ENCODE assay signal across 22 mouse cellular contexts in genomic region chr13:20686914-20687313, GRCm38 (mm10).
DNase-seq lines count a peak whose midpoint lies in the region; ATAC-seq and TF ChIP-seq lines count a peak whose summit lies in the region.
"Had no signal": no experiment of that assay in that cellular context is flagged by ENCODE, and none has a peak within 500 bp of the region (broad histone marks: within the 10 kb centered on the region; RNA-seq: fewer than 3 reads in every experiment).

No protein-coding gene starts in this region.

- no peak for TF ChIP-seq CTCF in kidney, postnatal 0 days (IDR thresholded peaks at IDR 0.05; ENCODE audit: low read depth)
- no peak for TF ChIP-seq CTCF in kidney, adult 2 months (conservative IDR thresholded peaks at IDR 0.05; ENCODE audit: insufficient read depth, insufficient read length, low read depth, low read length)
- no peak for TF ChIP-seq CTCF in brain, embryonic 14.5 days (IDR thresholded peaks at IDR 0.05; ENCODE audit: borderline replicate concordance, extremely low read depth, insufficient read depth, insufficient read length)

- H3K4me1 ChIP-seq in hindbrain, embryonic 14.5 days (replicated peaks; ENCODE audit: control insufficient read depth, insufficient read depth, low read length), result no peaks in the 10 kb centered on the region
- H3K4me1 ChIP-seq in hindbrain, embryonic 12.5 days, result no peaks in the 10 kb centered on the region
- no peaks in the 10 kb centered on the region for H3K4me1 ChIP-seq in kidney, postnatal 0 days (replicated peaks; ENCODE audit: insufficient read depth, low read length)
- no peaks in the 10 kb centered on the region for H3K4me1 ChIP-seq in kidney, adult 2 months (ENCODE audit: control insufficient read depth, insufficient read depth, low read length)
- H3K4me1 ChIP-seq in neural tube, embryonic 15.5 days, result 0 out of 2 replicates have a peak, but pooled peaks cover 4% of the 10 kb centered on the region
- H3K4me1 ChIP-seq: embryonic facial prominence, embryonic 12.5 days had no signal

- WGBS in hindbrain, embryonic 14.5 days, result 69% methylated on average over 9 of the region's 9 CpGs
- 79% methylated on average over 9 of the region's 9 CpGs for WGBS in hindbrain, embryonic 12.5 days
- WGBS in kidney, postnatal 0 days, result 55% methylated on average over 9 of the region's 9 CpGs
- 67% methylated on average over 9 of the region's 9 CpGs for WGBS in kidney, adult 2 months
- 60% methylated on average over 9 of the region's 9 CpGs for WGBS in neural tube, embryonic 15.5 days

- ATAC-seq in hindbrain, embryonic 14.5 days (ENCODE audit: low FRiP score), result no peak
- ATAC-seq in hindbrain, embryonic 12.5 days (ENCODE audit: low FRiP score), result no peak
- no peak for ATAC-seq in kidney, postnatal 0 days (replicated peaks; ENCODE audit: low FRiP score, low read depth)
- peak; percentile 69; the same call in 1 of the 2 replicates for ATAC-seq in neural tube, embryonic 15.5 days (ENCODE audit: low FRiP score)
- ATAC-seq: forebrain, embryonic 14.5 days had no signal

- H3K36me3 ChIP-seq in hindbrain, embryonic 14.5 days (replicated peaks; ENCODE audit: control insufficient read depth, insufficient read depth), result no peaks in the 10 kb centered on the region
- no peaks in the 10 kb centered on the region for H3K36me3 ChIP-seq in hindbrain, embryonic 12.5 days
- no peaks in the 10 kb centered on the region for H3K36me3 ChIP-seq in kidney, postnatal 0 days (ENCODE audit: insufficient read depth, low read length)
- no peaks in the 10 kb centered on the region for H3K36me3 ChIP-seq in kidney, adult 2 months (ENCODE audit: control insufficient read depth, insufficient read depth, low read length)
- no peaks in the 10 kb centered on the region for H3K36me3 ChIP-seq in neural tube, embryonic 15.5 days
- H3K36me3 ChIP-seq: embryonic facial prominence, embryonic 12.5 days had no signal

- H3K4me2 ChIP-seq in hindbrain, embryonic 14.5 days (replicated peaks), result peak overlapping the region; percentile 25
- no peak overlapping the region for H3K4me2 ChIP-seq in hindbrain, embryonic 12.5 days (replicated peaks)
- no peak overlapping the region for H3K4me2 ChIP-seq in kidney, postnatal 0 days (ENCODE audit: low read length)
- H3K4me2 ChIP-seq in neural tube, embryonic 15.5 days, result peak overlapping the region; percentile 30
- H3K4me2 ChIP-seq: embryonic facial prominence, embryonic 12.5 days had no signal

- H3K27me3 ChIP-seq in hindbrain, embryonic 14.5 days (ENCODE audit: control insufficient read depth, insufficient read depth, low read length), result no peaks in the 10 kb centered on the region
- no peaks in the 10 kb centered on the region for H3K27me3 ChIP-seq in hindbrain, embryonic 12.5 days
- H3K27me3 ChIP-seq in kidney, postnatal 0 days (ENCODE audit: insufficient read depth, low read length), result no peaks in the 10 kb centered on the region
- no peaks in the 10 kb centered on the region for H3K27me3 ChIP-seq in kidney, adult 2 months (replicated peaks; ENCODE audit: control insufficient read depth, insufficient read depth, low read length)
- no peaks in the 10 kb centered on the region for H3K27me3 ChIP-seq in neural tube, embryonic 15.5 days (replicated peaks)
- H3K27me3 ChIP-seq: embryonic facial prominence, embryonic 12.5 days had no signal

- no peak overlapping the region for H3K9ac ChIP-seq in hindbrain, embryonic 14.5 days
- no peak overlapping the region for H3K9ac ChIP-seq in hindbrain, embryonic 12.5 days
- no peak overlapping the region for H3K9ac ChIP-seq in kidney, postnatal 0 days (ENCODE audit: low read depth, low read length)
- H3K9ac ChIP-seq in neural tube, embryonic 15.5 days (replicated peaks), result no peak overlapping the region
- H3K9ac ChIP-seq: embryonic facial prominence, embryonic 12.5 days; liver, embryonic 14.5 days had no signal

- no peak overlapping the region for H3K4me3 ChIP-seq in hindbrain, embryonic 14.5 days (replicated peaks; ENCODE audit: low read length)
- no peak overlapping the region for H3K4me3 ChIP-seq in hindbrain, embryonic 12.5 days
- H3K4me3 ChIP-seq in kidney, postnatal 0 days (replicated peaks; ENCODE audit: low read depth, low read length), result no peak overlapping the region
- H3K4me3 ChIP-seq in kidney, adult 2 months (ENCODE audit: insufficient read depth, low read depth, low read length), result no peak overlapping the region
- no peak overlapping the region for H3K4me3 ChIP-seq in neural tube, embryonic 15.5 days (replicated peaks)
- H3K4me3 ChIP-seq: embryonic facial prominence, embryonic 12.5 days had no signal

- H3K9me3 ChIP-seq in hindbrain, embryonic 14.5 days (ENCODE audit: control insufficient read depth, low read length), result no peaks in the 10 kb centered on the region
- no peaks in the 10 kb centered on the region for H3K9me3 ChIP-seq in hindbrain, embryonic 12.5 days (replicated peaks)
- no peaks in the 10 kb centered on the region for H3K9me3 ChIP-seq in kidney, postnatal 0 days (replicated peaks; ENCODE audit: low read length)
- no peaks in the 10 kb centered on the region for H3K9me3 ChIP-seq in neural tube, embryonic 15.5 days (replicated peaks)
- H3K9me3 ChIP-seq: embryonic facial prominence, embryonic 12.5 days had no signal

- H3K27ac ChIP-seq in hindbrain, embryonic 14.5 days, result peak overlapping the region; percentile 43; the same call in 1 of the 2 replicates
- no peak overlapping the region for H3K27ac ChIP-seq in hindbrain, embryonic 12.5 days
- no peak overlapping the region for H3K27ac ChIP-seq in kidney, postnatal 0 days
- H3K27ac ChIP-seq in kidney, adult 2 months (ENCODE audit: insufficient read depth, low read depth, low read length), result no peak overlapping the region
- peak overlapping the region; percentile 37; the same call in 1 of the 2 replicates for H3K27ac ChIP-seq in neural tube, embryonic 15.5 days (replicated peaks)
- H3K27ac ChIP-seq: embryonic facial prominence, embryonic 12.5 days; liver, embryonic 14.5 days; macrophage had no signal

- no peak for TF ChIP-seq POLR2A in kidney, adult 2 months (IDR thresholded peaks at IDR 0.05; ENCODE audit: low read depth, low read length)
- no peak for TF ChIP-seq POLR2A in brain, embryonic 14.5 days (IDR thresholded peaks at IDR 0.05; ENCODE audit: borderline replicate concordance, extremely low read depth, insufficient read depth, insufficient read length, poor library complexity, severe bottlenecking)

- DNase-seq in hindbrain, embryonic 14.5 days (ENCODE audit: low spot score), result peak; percentile 22
- peak; percentile 28 for DNase-seq in kidney, postnatal 0 days (ENCODE audit: low spot score)
- no peak for DNase-seq in kidney, adult 2 months
- DNase-seq in brain, embryonic 14.5 days (ENCODE audit: low read depth), result peak; percentile 8
- DNase-seq in heart, postnatal 4 days, result no peak
- DNase-seq in cerebellum, adult 11-12 months, result no peak
- DNase-seq: adrenal gland, postnatal 25 days; cerebellum, adult 8-10 months; cerebellum, postnatal 25 days; heart, postnatal 14 days; kidney, adult 11 months; kidney, postnatal 25 days; liver; lung, adult 2 months; lung, postnatal 10 days; midbrain, embryonic 14.5 days had no signal

Comparison
In these comparisons a context has a peak if more than half of its experiments do, and no peak if none do; other contexts are left out.
1. DNase-seq: peak in hindbrain, embryonic 14.5 days (single experiment), kidney, postnatal 0 days (single experiment) and brain, embryonic 14.5 days (single experiment); none in kidney, adult 2 months (single experiment), heart, postnatal 4 days (single experiment) and cerebellum, adult 11-12 months (single experiment).
2. H3K27ac ChIP-seq: peak in hindbrain, embryonic 14.5 days (single experiment) and neural tube, embryonic 15.5 days (single experiment); none in hindbrain, embryonic 12.5 days (single experiment), kidney, postnatal 0 days (single experiment) and kidney, adult 2 months (single experiment).
3. H3K4me2 ChIP-seq: peak in hindbrain, embryonic 14.5 days (single experiment) and neural tube, embryonic 15.5 days (single experiment); none in hindbrain, embryonic 12.5 days (single experiment) and kidney, postnatal 0 days (single experiment).